Mouse (Mus musculus) ovary, postnatal 14 days (tissue): Measurements from ENCODE around the gene Cep63.

ENCODE experiments used
- DNase-seq: peaks from one replicate; pipeline ENCODE4 v3.0.0; 2022; ENCODE audit warnings: low spot score

Gene Cep63

DNA sequence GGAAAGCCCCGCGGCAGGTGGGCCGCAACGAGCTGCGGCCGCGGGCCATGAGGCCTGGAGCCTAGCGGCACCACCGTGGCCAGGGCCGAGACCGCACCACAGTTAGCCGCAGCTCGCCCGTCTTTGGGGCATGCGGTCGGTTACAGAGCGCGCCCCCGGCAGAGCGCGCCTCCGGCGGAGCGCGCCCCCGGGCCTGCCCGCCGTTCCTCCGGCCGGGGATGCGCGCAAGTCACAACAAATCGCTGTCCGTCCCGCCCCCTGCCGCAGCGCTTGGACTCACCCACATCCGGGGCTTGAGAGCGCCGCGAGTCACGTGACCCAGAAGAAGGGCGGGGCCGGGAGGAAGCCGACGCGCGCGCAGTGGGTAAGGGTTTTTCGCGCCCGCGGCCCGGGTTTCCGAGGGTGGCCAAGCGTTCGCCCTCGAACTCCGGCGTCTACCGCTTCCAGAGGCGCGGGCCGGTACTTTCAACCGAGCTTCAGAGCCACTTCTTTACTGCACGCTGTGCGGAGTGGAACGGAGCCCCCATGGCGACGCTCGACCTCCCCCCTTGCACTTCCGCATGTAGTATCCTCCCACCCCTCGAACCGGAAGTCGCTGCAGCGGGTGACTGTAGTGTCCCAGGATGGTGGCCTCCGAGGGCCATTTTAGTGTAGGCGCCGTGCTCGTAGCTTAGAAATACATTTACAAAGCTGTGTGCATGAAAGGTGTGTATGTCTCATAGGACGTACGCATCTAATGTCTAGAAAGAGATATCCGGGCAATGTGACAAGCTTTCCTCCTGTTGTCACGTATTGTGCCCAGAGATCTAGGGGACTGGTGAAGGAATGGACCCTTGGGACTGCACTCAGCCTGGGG is at the start of gene Cep63, which contains the start of gene Anapc13:
Cep63 (minus strand) TSS at position 552 of the 856 bp plus-strand sequence.
Anapc13 (plus strand) TSS at position 314 of the 856 bp plus-strand sequence.
- DNase-seq = peak; percentile 96

DNA sequence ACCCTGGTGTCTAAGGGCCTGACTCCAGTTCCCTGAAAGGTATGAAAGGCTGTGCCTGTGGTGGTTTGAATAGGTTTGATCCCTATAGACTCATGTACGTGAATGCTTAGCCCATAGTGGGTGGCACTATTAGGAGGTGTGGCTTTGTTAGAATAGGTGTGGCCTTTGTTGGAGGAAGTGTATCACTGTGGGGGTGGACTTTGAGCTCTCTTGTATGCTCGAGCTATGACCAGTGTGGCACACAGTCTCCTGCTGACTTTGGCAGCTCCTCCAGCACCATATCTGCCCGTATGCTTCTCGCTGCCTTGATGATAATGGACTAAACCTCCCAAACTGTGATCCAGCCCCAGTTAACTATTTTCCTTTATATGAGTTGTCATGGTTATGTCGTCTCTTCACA is 49.6 kb upstream of the Cep63 start:
- DNase-seq = no peak

DNA sequence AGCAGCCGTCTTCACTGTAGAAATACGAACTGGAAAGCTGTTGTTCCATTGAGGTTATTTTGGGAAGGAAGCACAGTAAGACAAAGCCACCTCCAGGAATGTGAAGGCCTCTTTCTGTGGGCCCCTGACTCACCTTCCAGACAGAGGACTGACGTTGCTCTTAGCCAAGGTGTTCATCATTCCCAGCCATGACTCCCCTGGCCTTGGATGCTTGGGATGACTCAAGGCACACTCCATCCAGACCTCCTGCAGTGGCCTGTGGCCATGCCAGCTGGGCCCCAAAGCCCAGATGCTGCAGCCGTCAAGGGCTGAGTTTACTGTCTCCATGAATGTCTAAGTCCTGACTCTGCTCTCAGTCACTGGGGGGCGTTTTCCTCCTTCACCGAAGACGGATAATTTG is 47.0 kb upstream of the Cep63 start:
- no peak for DNase-seq

GRCm38 (mm10) chr9:102668906-102669305 is 42.6 kb upstream of the Cep63 start:
- no peak for DNase-seq

- no peak for DNase-seq
These were observed 41.8 kb upstream of the Cep63 start for GRCm38 (mm10) chr9:102668115-102668514.

GRCm38 (mm10) chr9:102656355-102657095 is 30.2 kb upstream of the Cep63 start:
- DNase-seq = no peak

- no peak for DNase-seq
These were observed 24.9 kb upstream of the Cep63 start for GRCm38 (mm10) chr9:102651199-102651720.

DNA sequence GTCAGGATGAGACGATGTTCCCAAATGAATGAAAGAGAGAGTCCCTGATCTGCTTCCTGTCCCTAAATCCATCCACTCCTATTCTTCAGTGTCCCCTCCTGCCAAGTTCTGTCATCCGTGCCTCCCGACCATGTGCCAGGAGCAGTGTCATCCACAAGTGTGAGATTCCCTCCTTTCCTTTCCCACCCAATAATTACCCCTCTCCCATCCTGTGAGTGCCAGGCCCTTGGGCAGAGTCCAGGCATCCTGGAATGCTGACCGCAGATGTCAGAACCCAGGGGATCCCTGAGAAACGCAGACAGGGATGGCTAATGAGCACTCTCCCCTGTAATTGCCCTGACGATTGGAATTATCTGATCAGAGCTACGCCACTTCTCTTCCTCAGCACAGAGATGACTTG is 24.3 kb upstream of the Cep63 start:
- no peak for DNase-seq

DNA sequence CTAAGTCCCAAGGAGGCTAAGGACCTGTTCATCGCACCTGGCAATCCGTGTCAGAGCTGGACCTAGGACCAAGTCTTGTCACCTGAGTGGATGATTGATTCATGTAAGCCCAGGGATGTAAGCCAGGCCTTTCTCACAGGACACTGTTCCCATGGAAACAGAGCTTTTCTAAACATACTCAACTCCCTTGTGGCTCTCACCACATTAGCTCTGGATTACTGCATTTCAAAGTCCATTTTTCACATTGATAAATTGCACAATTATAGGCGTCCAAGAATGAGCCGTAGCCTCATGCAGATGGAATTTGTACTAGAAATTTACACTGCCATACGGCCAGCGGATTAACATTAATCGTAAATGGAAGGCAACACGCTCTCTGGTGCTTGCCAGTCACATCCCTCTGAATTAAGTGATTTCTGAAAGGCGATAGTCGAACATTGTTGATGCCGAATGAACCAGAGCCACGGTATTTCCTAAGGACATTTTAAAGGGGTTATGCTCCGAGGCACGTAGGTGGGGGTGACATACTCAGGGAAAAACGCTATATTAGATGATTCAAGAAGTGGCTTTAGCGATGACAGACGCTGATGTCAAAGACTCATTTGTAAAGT is 23.7 kb upstream of the Cep63 start:
- DNase-seq = no peak

- DNase-seq = no peak
These were observed 20.7 kb upstream of the Cep63 start for GRCm38 (mm10) chr9:102647010-102647409.

GRCm38 (mm10) chr9:102645119-102645695 is 18.9 kb upstream of the Cep63 start:
- DNase-seq = no peak

GRCm38 (mm10) chr9:102643486-102644101 is 17.3 kb upstream of the Cep63 start:
- peak; percentile 53 for DNase-seq

DNA sequence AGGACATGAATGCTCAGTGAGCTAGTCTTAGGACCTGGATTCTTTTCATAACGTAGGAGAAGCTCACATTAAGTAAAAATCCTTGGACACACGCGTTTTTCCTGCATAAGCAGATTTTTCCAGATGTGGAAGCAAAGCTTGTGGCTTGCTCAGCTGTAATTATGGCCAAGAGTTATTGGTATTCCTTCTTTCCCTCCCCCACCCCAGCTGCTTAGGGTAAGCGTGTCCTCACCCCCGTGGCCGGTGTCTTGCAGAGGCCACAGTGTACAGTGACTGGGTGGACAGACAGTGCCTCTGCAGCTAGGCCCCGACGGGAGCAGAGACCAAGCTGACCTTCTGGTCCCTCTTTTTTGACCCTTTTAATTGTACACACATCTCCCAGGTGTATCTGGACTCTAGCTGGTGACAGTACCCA is 16.7 kb upstream of the Cep63 start:
- DNase-seq = no peak

- no peak for DNase-seq
These were observed 15.2 kb upstream of the Cep63 start for GRCm38 (mm10) chr9:102641531-102641930.

GRCm38 (mm10) chr9:102639510-102639909 is 13.2 kb upstream of the Cep63 start:
- no peak for DNase-seq

GRCm38 (mm10) chr9:102638963-102639362 is 12.6 kb upstream of the Cep63 start:
- DNase-seq = no peak

- no peak for DNase-seq
These were observed 10.8 kb upstream of the Cep63 start for GRCm38 (mm10) chr9:102637115-102637514.

DNA sequence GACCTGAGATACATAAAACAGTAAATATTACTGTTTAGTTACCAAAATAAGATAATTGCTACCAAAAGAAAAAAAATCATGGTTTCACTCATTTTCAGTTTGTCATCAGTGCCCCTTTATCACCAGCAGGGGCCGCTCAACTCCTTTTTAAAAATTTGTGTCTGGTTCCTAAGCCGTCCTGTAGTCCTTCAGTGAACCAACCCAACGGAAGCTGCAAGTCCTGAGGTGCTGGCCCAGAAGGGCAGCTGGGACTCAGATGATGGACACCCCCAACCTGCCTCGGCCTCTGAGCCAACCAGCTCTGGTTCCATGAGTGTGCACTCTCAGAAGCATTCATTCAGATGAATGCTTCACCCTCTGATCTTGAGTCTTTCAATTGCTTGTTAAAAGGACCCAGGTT is 10.2 kb upstream of the Cep63 start:
- DNase-seq = peak; percentile 57

- DNase-seq = no peak
These were observed 8.1 kb upstream of the Cep63 start for GRCm38 (mm10) chr9:102634453-102634852.

DNA sequence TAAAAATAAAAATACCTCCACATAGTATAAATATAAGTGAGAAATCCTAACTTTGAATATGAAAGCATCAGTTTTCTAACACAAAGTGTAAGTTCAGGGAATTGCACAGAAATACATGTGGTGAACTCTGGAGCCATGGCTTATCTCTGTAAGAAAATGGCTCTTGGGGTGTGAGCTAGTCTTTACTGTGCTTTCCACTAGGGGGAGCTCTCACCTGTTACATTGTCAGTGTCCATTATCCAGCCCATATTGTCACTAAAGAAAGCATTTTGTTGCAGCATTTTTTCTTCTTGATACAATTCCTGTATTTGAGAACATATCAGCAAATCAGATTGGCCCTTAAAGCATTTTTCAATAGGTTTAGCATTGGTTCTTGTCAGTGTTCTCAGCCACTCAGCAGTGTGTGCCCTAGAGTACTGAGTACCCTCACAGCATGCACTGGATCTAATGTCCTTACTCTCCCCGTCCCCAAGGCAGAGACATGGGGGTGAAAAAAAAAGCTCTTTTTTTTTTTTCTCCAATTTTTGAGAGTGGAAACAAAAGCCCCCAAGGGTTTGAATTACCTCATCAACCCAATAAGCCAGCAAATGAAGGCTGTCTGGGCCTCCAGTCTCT is 6.7 kb upstream of the Cep63 start:
- peak; percentile 60 for DNase-seq

- no peak for DNase-seq
These were observed 5.8 kb upstream of the Cep63 start for GRCm38 (mm10) chr9:102632173-102632572.
